Mouse (Mus musculus) heart, postnatal 0 days (tissue): ENCODE results near the gene Upp2.

Experiments used
- CTCF ChIP-seq: IDR thresholded peaks from 2 replicates; pipeline ENCODE4 v1.5.1; 2016; ENCODE audit warnings: antibody characterized with exemption, control low read depth, low read depth
- EP300 ChIP-seq: IDR thresholded peaks from 2 replicates; pipeline ENCODE4 v1.6.1; 2016; ENCODE audit warnings: antibody characterized with exemption, low read depth

- no peak for TF ChIP-seq CTCF
- TF ChIP-seq EP300, result no peak
Measured at GRCm38 (mm10) chr2:58645667-58646066, 78.6 kb downstream of the Upp2 start.
